Mouse (Mus musculus) intestine, embryonic 14.5 days (tissue): ENCODE results near the gene S1pr4. TPM values are rescaled to one million over a fixed set of nuclear protein-coding genes. Genes with fewer than 3 reads are reported as not detected.

Source experiments
- ATAC-seq: fragments of 200-750 bp; cut with Nextera tagmentation; replicated peaks from 2 replicates; pipeline ENCODE4 v1.8.0; 2017; ENCODE audit warnings: low read depth, moderate number of reproducible peaks, moderate TSS enrichment, moderate library complexity; ENCODE audit not compliant: low FRiP score, low TSS enrichment
- DNase-seq: peaks from one replicate; pipeline ENCODE4 v3.0.0-alpha.2; 2018; ENCODE audit warnings: low spot score
- H3K27ac ChIP-seq: fragments of 300-500 bp; sonication (generic); 2 replicates; pipeline ENCODE4 v1.5.1; 2014; ENCODE audit warnings: low read depth, mild to moderate bottlenecking, control low read depth
- H3K27me3 ChIP-seq: fragments of 300-500 bp; sonication (generic); replicated peaks from 2 replicates; pipeline ENCODE4 v1.6.1; 2014; ENCODE audit warnings: low read length, control low read depth; ENCODE audit not compliant: control insufficient read depth, insufficient read depth
- H3K36me3 ChIP-seq: fragments of 300-500 bp; sonication (generic); 2 replicates; pipeline ENCODE4 v1.6.1; 2014; ENCODE audit warnings: low read length, control low read depth; ENCODE audit not compliant: control insufficient read depth, insufficient read depth
- H3K4me1 ChIP-seq: fragments of 300-500 bp; sonication (generic); replicated peaks from 2 replicates; pipeline ENCODE4 v1.6.1; 2014; ENCODE audit warnings: low read length, control low read depth, mixed read lengths; ENCODE audit not compliant: control insufficient read depth, insufficient read depth
- H3K4me2 ChIP-seq: fragments of 300-500 bp; sonication (generic); 2 replicates; pipeline ENCODE4 v1.6.1; 2014; ENCODE audit warnings: low read length
- H3K4me3 ChIP-seq: fragments of 300-500 bp; sonication (generic); 2 replicates; pipeline ENCODE4 v1.5.1; 2014; ENCODE audit warnings: low read depth, low read length, control low read depth, mixed read lengths
- H3K9ac ChIP-seq: fragments of 300-500 bp; sonication (generic); 2 replicates; pipeline ENCODE4 v1.6.1; 2014; ENCODE audit warnings: mild to moderate bottlenecking, low read length
- H3K9me3 ChIP-seq: fragments of 300-500 bp; sonication (generic); 2 replicates; pipeline ENCODE4 v1.6.1; 2016; ENCODE audit warnings: low read length, control low read depth; ENCODE audit not compliant: control insufficient read depth
- WGBS: fragments of 180-500 bp; shearing (Covaris S2); extraction: QIAGEN DNeasy Blood & Tissue Kit; methylation state at CpG from one replicate; pipeline ENCODE4 v1.1.7; 2014; 5-methylcytosine and 5-hydroxymethylcytosine counted together
- polyA plus RNA-seq: library from polyadenylated mRNA; unstranded; fragments of >200 nt; fragmentation: Nextera tagmentation; extraction: Ambion mirVana; gene quantifications from 2 replicates; pipeline ENCODE4 v1.2.1, GENCODE M21; 2014

S1pr4 gene
- polyA plus RNA-seq, 1 experiment from 2014 or later: 0.53 TPM

- 0 out of 2 replicates have a peak, but pooled peaks cover 3% of the 10 kb centered on the region for H3K9me3 ChIP-seq
- no peaks in the 10 kb centered on the region for H3K36me3 ChIP-seq
- H3K9ac ChIP-seq: no peak overlapping the region
- no peak for ATAC-seq
- no peak for DNase-seq
- no peak overlapping the region for H3K4me3 ChIP-seq
- no peak overlapping the region for H3K27ac ChIP-seq
- 89% methylated on average over 5 of the region's 5 CpGs for WGBS
- H3K27me3 ChIP-seq: 0 out of 2 replicates have a peak, but pooled peaks cover 2% of the 10 kb centered on the region
- no peaks in the 10 kb centered on the region for H3K4me1 ChIP-seq
- no peak overlapping the region for H3K4me2 ChIP-seq
These were observed 13.9 kb upstream of the S1pr4 start for GRCm38 (mm10) chr10:81513798-81514197.

GRCm38 (mm10) chr10:81510246-81510810 lies 10.4 kb upstream of the S1pr4 start:
- ATAC-seq: no peak
- 75% methylated on average over 14 of the region's 14 CpGs for WGBS
- no peak overlapping the region for H3K4me3 ChIP-seq

GRCm38 (mm10) chr10:81507691-81508489 lies 8.0 kb upstream of the S1pr4 start:
- Histone ChIP-seq H3K4me3 (no peak overlapping the region), H3K9me3 (no peaks in the 10 kb centered on the region), H3K4me1 (no peaks in the 10 kb centered on the region), H3K27me3 (0 out of 2 replicates have a peak, but pooled peaks cover 7% of the 10 kb centered on the region), H3K4me2 (no peak overlapping the region), H3K9ac (no peak overlapping the region), H3K27ac (no peak overlapping the region), H3K36me3 (no peaks in the 10 kb centered on the region)
- DNase-seq (no peak), ATAC-seq (no peak)
- WGBS: 69% methylated on average over 13 of the region's 13 CpGs

More at GRCm38 (mm10) chr10:81510246-81510810, 10.4 kb upstream of the S1pr4 start:
- no peaks in the 10 kb centered on the region for H3K36me3 ChIP-seq
- H3K4me2 ChIP-seq: no peak overlapping the region
- no peak for DNase-seq
- 0 out of 2 replicates have a peak, but pooled peaks cover 2% of the 10 kb centered on the region for H3K27me3 ChIP-seq
- no peaks in the 10 kb centered on the region for H3K4me1 ChIP-seq
- H3K9ac ChIP-seq: no peak overlapping the region
- 0 out of 2 replicates have a peak, but pooled peaks cover 3% of the 10 kb centered on the region for H3K9me3 ChIP-seq
- H3K27ac ChIP-seq: no peak overlapping the region

- 0 out of 2 replicates have a peak, but pooled peaks cover 7% of the 10 kb centered on the region for H3K27me3 ChIP-seq
- WGBS: 36% methylated on average over 6 of the region's 6 CpGs
- ATAC-seq: no peak
- no peaks in the 10 kb centered on the region for H3K4me1 ChIP-seq
- no peak overlapping the region for H3K4me2 ChIP-seq
- no peak overlapping the region for H3K27ac ChIP-seq
- H3K4me3 ChIP-seq: no peak overlapping the region
- H3K36me3 ChIP-seq: no peaks in the 10 kb centered on the region
- no peak overlapping the region for H3K9ac ChIP-seq
- DNase-seq: no peak
- H3K9me3 ChIP-seq: no peaks in the 10 kb centered on the region
These were observed 7.2 kb upstream of the S1pr4 start for GRCm38 (mm10) chr10:81507095-81507494.

GRCm38 (mm10) chr10:81505016-81505664 lies 5.2 kb upstream of the S1pr4 start:
- DNase-seq (no peak), ATAC-seq (no peak)
- no peak overlapping the region for H3K4me2 ChIP-seq
- 0 out of 2 replicates have a peak, but pooled peaks cover 5% of the 10 kb centered on the region for H3K27me3 ChIP-seq
- H3K27ac ChIP-seq: no peak overlapping the region
- H3K9me3 ChIP-seq: no peaks in the 10 kb centered on the region
- WGBS: 67% methylated on average over 15 of the region's 15 CpGs
- H3K4me1 ChIP-seq: no peaks in the 10 kb centered on the region
- H3K4me3 ChIP-seq: no peak overlapping the region
- H3K36me3 ChIP-seq: no peaks in the 10 kb centered on the region
- no peak overlapping the region for H3K9ac ChIP-seq

GRCm38 (mm10) chr10:81502658-81503057 lies 2.7 kb upstream of the S1pr4 start:
- H3K9ac ChIP-seq: no peak overlapping the region; the same call in 1 of the 2 replicates
- 9% methylated on average over 36 of the region's 36 CpGs for WGBS
- H3K27me3 ChIP-seq: 0 out of 2 replicates have a peak, but pooled peaks cover 5% of the 10 kb centered on the region
- ATAC-seq: peak; percentile 47
- no peaks in the 10 kb centered on the region for H3K9me3 ChIP-seq
- peak; percentile 98 for DNase-seq
- H3K4me2 ChIP-seq: peak overlapping the region; percentile 62
- H3K27ac ChIP-seq: no peak overlapping the region
- H3K4me3 ChIP-seq: peak overlapping the region; percentile 25
- H3K36me3 ChIP-seq: no peaks in the 10 kb centered on the region
- H3K4me1 ChIP-seq: no peaks in the 10 kb centered on the region

- H3K9ac ChIP-seq: no peak overlapping the region
- no peaks in the 10 kb centered on the region for H3K9me3 ChIP-seq
- DNase-seq (no peak), ATAC-seq (no peak)
- H3K36me3 ChIP-seq: no peaks in the 10 kb centered on the region
- no peak overlapping the region for H3K4me3 ChIP-seq
- H3K27ac ChIP-seq: no peak overlapping the region
- WGBS: 78% methylated on average over 5 of the region's 5 CpGs
- peaks cover 2% of the 10 kb centered on the region; the same call in 1 of the 2 replicates for H3K4me1 ChIP-seq
- H3K4me2 ChIP-seq: no peak overlapping the region
- 0 out of 2 replicates have a peak, but pooled peaks cover 5% of the 10 kb centered on the region for H3K27me3 ChIP-seq
These were observed 1.9 kb upstream of the S1pr4 start for GRCm38 (mm10) chr10:81501863-81502262.

- no peak overlapping the region for H3K9ac ChIP-seq
- DNase-seq (no peak), ATAC-seq (no peak)
- no peaks in the 10 kb centered on the region for H3K36me3 ChIP-seq
- no peak overlapping the region for H3K27ac ChIP-seq
- WGBS: 72% methylated on average over 23 of the region's 23 CpGs
- H3K4me1 ChIP-seq: peaks cover 14% of the 10 kb centered on the region
- no peak overlapping the region for H3K4me2 ChIP-seq
- H3K27me3 ChIP-seq: 0 out of 2 replicates have a peak, but pooled peaks cover 5% of the 10 kb centered on the region
- H3K4me3 ChIP-seq: no peak overlapping the region
- no peaks in the 10 kb centered on the region for H3K9me3 ChIP-seq
These were observed 556 bp downstream of the S1pr4 start for GRCm38 (mm10) chr10:81499250-81499901.
